Mouse (Mus musculus) right cerebral cortex, adult 18-20 months (tissue): ENCODE measurements at regions not wholly inside any gene's neighbourhood (a gene's known extent, or its start where the extent isn't known, plus 50 kb on each side); places are given as distances from the start of the nearest gene placed in this dataset.
"Not testable (repeated sequence)": the region's sequence is repeated elsewhere in the genome, so short reads cannot be mapped to it uniquely, and the experiment has no call there.

ENCODE experiments used
- DNase-seq: peaks from one replicate; pipeline ENCODE4 v3.0.0; 2022; ENCODE audit warnings: mixed read lengths

DNA sequence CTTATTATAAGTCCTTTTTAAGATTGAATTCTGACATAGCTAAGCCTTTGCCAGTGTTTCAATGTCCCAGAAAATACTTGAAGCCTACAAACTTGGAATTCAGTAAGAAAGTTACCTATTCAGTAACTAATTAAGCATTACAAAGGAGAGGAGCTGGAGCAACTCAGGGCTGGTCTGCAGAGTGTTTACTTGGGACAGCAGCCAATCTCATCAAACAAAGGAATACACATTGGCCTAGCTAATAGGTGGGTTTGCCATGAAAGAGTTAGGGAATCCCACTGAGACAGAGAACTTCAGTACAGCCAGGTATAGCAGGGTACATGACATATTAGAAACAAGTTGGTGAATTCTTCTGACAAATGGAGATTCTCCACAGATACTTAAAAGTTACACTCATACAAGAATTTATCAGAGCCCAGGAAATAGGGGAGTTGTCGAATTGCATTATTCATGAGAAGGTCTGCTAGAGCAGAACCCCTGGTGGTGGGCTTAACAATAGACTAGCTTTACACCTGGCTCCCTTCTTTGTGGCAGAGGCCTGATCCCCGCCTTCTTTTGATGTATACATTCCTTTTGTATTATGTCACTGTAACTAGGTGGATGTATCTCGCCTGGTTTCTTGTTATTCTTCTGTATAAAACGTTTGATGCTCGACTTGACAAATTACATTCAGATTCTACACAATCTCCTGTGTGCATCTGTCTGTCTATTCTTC lies 525.2 kb downstream of the 4930447F04Rik start:
- not testable (repeated sequence) for DNase-seq

- no peak for DNase-seq
These were observed 534.2 kb downstream of the 4930447F04Rik start for GRCm38 (mm10) chrX:65769861-65770260.

DNA sequence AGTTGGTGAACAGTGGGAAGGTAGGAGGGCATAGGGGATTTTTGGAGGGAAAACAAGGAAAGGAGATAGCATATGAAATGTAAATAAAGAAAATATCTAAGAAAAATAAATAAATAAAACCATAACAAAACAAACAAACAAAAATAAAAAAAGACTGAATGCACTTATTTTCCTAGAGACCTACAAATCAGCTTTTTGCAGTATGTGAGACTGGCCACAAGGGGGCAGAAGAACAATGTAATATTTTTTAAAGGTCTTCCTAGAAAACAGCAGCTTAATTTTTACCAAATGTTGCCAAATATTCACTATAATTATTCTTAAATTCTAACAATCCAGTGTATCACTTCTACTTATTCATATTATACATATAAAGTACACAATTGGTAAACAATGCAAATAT lies 569.4 kb downstream of the 4930447F04Rik start:
- DNase-seq = no peak

GRCm38 (mm10) chrX:65715562-65715961 lies 588.5 kb downstream of the 4930447F04Rik start:
- peak; percentile 0 for DNase-seq
